Mouse (Mus musculus) adrenal gland, adult 18-20 months (tissue): Measurements from ENCODE around the gene Naf1. TPM values are rescaled to one million over a fixed set of nuclear protein-coding genes. Genes with fewer than 3 reads are reported as not detected.

Source experiments
- total RNA-seq, 2 experiments: library from RNA; stranded (reverse); gene quantifications; 1 replicate in 1 of 2; 2 replicates in 1 of 2; pipeline ENCODE4 v1.2.3; 2021

Gene Naf1
- total RNA-seq, 2 experiments from 2014 or later = 12.3 to 15.5 TPM

Other genes with a start within 250 kb of the Naf1 start
- under 1 TPM; 0.13 to 0.27 TPM for gene Npy5r, start 172.1 kb upstream of the Naf1 start, total RNA-seq
- gene Npy1r, start 163.0 kb upstream of the Naf1 start, total RNA-seq = 1 to 10 TPM; 4.6 to 5.6 TPM